In the genomic region with DNA sequence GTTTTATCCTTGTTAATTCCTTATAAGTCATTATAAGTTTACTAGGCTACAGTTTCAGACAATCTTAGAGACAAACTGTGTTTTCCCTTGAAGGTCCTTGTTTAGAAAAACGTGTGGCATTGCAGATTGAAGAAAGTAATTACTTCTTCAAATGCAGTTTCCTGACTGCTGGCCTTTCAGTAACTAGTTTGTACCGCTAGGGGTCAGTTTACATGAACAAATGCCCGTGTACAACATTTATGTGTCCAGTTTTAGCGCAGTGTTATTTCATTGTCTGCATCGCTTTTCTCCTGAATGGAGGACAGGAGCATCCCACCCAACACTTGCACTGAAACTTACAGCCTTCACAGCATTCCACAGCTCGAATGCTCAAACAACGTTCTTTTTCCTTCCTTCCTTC, we compare ENCODE assay signal across 8 mouse cellular contexts.
DNase-seq lines count a peak whose midpoint lies in the region; ATAC-seq and TF ChIP-seq lines count a peak whose summit lies in the region.

No protein-coding gene starts in this region.

- DNase-seq in frontal cortex, postnatal 25 days (ENCODE audit: low spot score in 2 of 2): no peak
- DNase-seq in liver, embryonic 14.5 days (ENCODE audit: low read depth in 3 of 3, low spot score in 3 of 3): no peak
- DNase-seq in liver (no peak), ZHBTc4 (ENCODE audit: low read depth, low spot score) (peak; percentile 52)
- peak; percentile 9 for DNase-seq in fibroblast of lung, adult 2 months (ENCODE audit: low read depth)
- DNase-seq in adrenal gland, adult 18-20 months (ENCODE audit: low spot score in 2 of 2): no peak
- DNase-seq in Muller cell, postnatal 12 days (ENCODE audit: inconsistent ontology term): no peak

- H3K9ac ChIP-seq in liver, embryonic 14.5 days (replicated peaks): no peak overlapping the region

- ATAC-seq in frontal cortex, adult (ENCODE audit: low TSS enrichment): peak; percentile 84
- no peak for ATAC-seq in liver, embryonic 14.5 days (ENCODE audit: insufficient read depth)

- no peaks in the 10 kb centered on the region for H3K36me3 ChIP-seq in liver, embryonic 14.5 days (replicated peaks; ENCODE audit: control insufficient read depth, insufficient read depth, low read depth)

- H3K9me3 ChIP-seq in liver, embryonic 14.5 days (ENCODE audit: control insufficient read depth, low read length): no peaks in the 10 kb centered on the region

- no peak for TF ChIP-seq EP300 in liver, embryonic 14.5 days (IDR thresholded peaks at IDR 0.05; ENCODE audit: low read depth)

- no peak overlapping the region for H3K4me3 ChIP-seq in liver, embryonic 14.5 days (ENCODE audit: insufficient read depth in 1 of 2, low read depth in 2 of 2, low read length in 2 of 2)

- no peaks in the 10 kb centered on the region for H3K27me3 ChIP-seq in liver, embryonic 14.5 days (ENCODE audit: control insufficient read depth, insufficient read depth, low read length)

- H3K27ac ChIP-seq in liver, embryonic 14.5 days: no peak overlapping the region

- peak; percentile 28; the same call in 1 of the 2 replicates for TF ChIP-seq CTCF in liver, embryonic 14.5 days (IDR thresholded peaks at IDR 0.05; ENCODE audit: low read depth)

- no peaks in the 10 kb centered on the region for H3K4me1 ChIP-seq in liver, embryonic 14.5 days (replicated peaks; ENCODE audit: control insufficient read depth in 2 of 2, insufficient read depth in 2 of 2, low read length in 1 of 2)

- H3K4me2 ChIP-seq in liver, embryonic 14.5 days (ENCODE audit: low read depth): no peak overlapping the region

- WGBS in liver, embryonic 14.5 days (ENCODE audit: insufficient replicate concordance): 30% methylated on average over 7 of the region's 7 CpGs

Comparison
In these comparisons a context has a peak if more than half of its experiments do, and no peak if none do; other contexts are left out.
1. DNase-seq: peak in ZHBTc4 (single experiment) and fibroblast of lung, adult 2 months (single experiment); none in frontal cortex, postnatal 25 days (0 of 2), liver, embryonic 14.5 days (0 of 3), liver (single experiment), adrenal gland, adult 18-20 months (0 of 2) and Muller cell, postnatal 12 days (single experiment).